Mouse (Mus musculus) forebrain, embryonic 14.5 days (tissue): ENCODE data around the gene Sertad2. TPM values are rescaled to one million over a fixed set of nuclear protein-coding genes. Genes with fewer than 3 reads are reported as not detected.

ENCODE experiments used
- ATAC-seq: fragments of 200-750 bp; cut with Nextera tagmentation; 2 replicates; pipeline ENCODE4 v1.8.0; 2017; ENCODE audit warnings: mild to moderate bottlenecking, moderate library complexity
- DNase-seq: peaks from one replicate; pipeline ENCODE4 v3.0.0-alpha.2; 2015; ENCODE audit warnings: low spot score
- H3K27ac ChIP-seq: fragments of 300-500 bp; sonication (generic); 2 replicates; pipeline ENCODE4 v1.5.1; 2014; ENCODE audit warnings: low read depth, mild to moderate bottlenecking, control low read depth, low read length, moderate library complexity
- H3K27me3 ChIP-seq: fragments of 300-500 bp; sonication (generic); replicated peaks from 2 replicates; pipeline ENCODE4 v1.6.1; 2014; ENCODE audit warnings: low read length, control low read depth, mixed read lengths; ENCODE audit not compliant: control insufficient read depth, insufficient read depth
- H3K36me3 ChIP-seq: fragments of 300-500 bp; sonication (generic); 2 replicates; pipeline ENCODE4 v1.6.1; 2014; ENCODE audit warnings: low read length, control low read depth; ENCODE audit not compliant: control insufficient read depth, insufficient read depth
- H3K4me1 ChIP-seq: fragments of 300-500 bp; sonication (generic); 2 replicates; pipeline ENCODE4 v1.6.1; 2014; ENCODE audit warnings: antibody characterized with exemption, low read length, control low read depth; ENCODE audit not compliant: control insufficient read depth, insufficient read depth
- H3K4me2 ChIP-seq: fragments of 300-500 bp; sonication (generic); 2 replicates; pipeline ENCODE4 v1.6.1; 2014; ENCODE audit warnings: mild to moderate bottlenecking, control low read depth, low read length
- H3K4me3 ChIP-seq: fragments of 300-500 bp; sonication (generic); 2 replicates; pipeline ENCODE4 v1.5.1; 2014; ENCODE audit warnings: low read depth, low read length, control low read depth
- H3K9ac ChIP-seq: fragments of 300-500 bp; sonication (generic); 2 replicates; pipeline ENCODE4 v1.6.1; 2014; ENCODE audit warnings: mild to moderate bottlenecking, low read length, control low read depth, moderate library complexity
- H3K9me3 ChIP-seq: fragments of 300-500 bp; sonication (generic); replicated peaks from 2 replicates; pipeline ENCODE4 v1.6.1; 2016; ENCODE audit warnings: low read length, control low read depth, mixed read lengths; ENCODE audit not compliant: control insufficient read depth
- WGBS: fragments of 180-500 bp; shearing (Covaris S2); extraction: QIAGEN DNeasy Blood & Tissue Kit; methylation state at CpG from one replicate; pipeline ENCODE4 v1.1.7; 2014; 5-methylcytosine and 5-hydroxymethylcytosine counted together
- polyA plus RNA-seq: library from polyadenylated mRNA; unstranded; fragments of >200 nt; fragmentation: Nextera tagmentation; extraction: Ambion mirVana; gene quantifications from 2 replicates; pipeline ENCODE4 v1.2.1, GENCODE M21; 2014

The Sertad2 gene
- polyA plus RNA-seq, 1 experiment from 2014 or later = 23.2 TPM

DNA sequence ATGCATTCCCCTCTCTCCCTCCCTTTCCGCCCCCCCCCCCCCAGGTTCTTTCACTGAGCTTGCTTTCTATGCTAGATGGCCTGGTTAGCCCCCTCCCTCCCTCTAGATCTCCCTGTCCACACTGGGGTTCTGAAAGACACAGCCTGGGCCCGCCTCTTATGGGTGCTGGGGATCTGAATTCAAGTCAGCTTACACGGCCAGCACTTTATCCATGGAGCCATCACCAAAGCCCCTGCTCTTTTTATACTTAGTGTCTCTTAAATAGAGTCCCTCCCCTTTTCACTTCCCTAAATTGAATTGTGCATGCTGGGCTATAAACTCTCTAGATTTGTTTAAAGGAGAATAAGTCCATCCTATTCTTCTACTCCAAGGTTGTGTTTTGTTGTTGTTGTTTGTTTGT is 12.6 kb downstream of the Sertad2 start:
- Histone ChIP-seq H3K9me3 (no peaks in the 10 kb centered on the region), H3K4me3 (no peak overlapping the region), H3K9ac (no peak overlapping the region), H3K27me3 (no peaks in the 10 kb centered on the region), H3K27ac (no peak overlapping the region), H3K4me2 (no peak overlapping the region), H3K4me1 (no peaks in the 10 kb centered on the region), H3K36me3 (no peaks in the 10 kb centered on the region)
- ATAC-seq (no peak), DNase-seq (no peak)
- 86% methylated on average over 2 of the region's 3 CpGs for WGBS

GRCm38 (mm10) chr11:20556163-20556911 is 13.3 kb downstream of the Sertad2 start:
- H3K9ac ChIP-seq = no peak overlapping the region
- no peaks in the 10 kb centered on the region for H3K4me1 ChIP-seq
- no peaks in the 10 kb centered on the region for H3K36me3 ChIP-seq
- DNase-seq (no peak), ATAC-seq (no peak)
- H3K27me3 ChIP-seq = no peaks in the 10 kb centered on the region
- H3K27ac ChIP-seq = no peak overlapping the region
- no peak overlapping the region for H3K4me2 ChIP-seq
- no peak overlapping the region for H3K4me3 ChIP-seq
- 79% methylated on average over 7 of the region's 7 CpGs for WGBS
- no peaks in the 10 kb centered on the region for H3K9me3 ChIP-seq

GRCm38 (mm10) chr11:20559236-20559950 is 16.3 kb downstream of the Sertad2 start:
- Histone ChIP-seq H3K4me1 (no peaks in the 10 kb centered on the region), H3K9ac (no peak overlapping the region), H3K27ac (no peak overlapping the region), H3K4me3 (no peak overlapping the region), H3K9me3 (no peaks in the 10 kb centered on the region), H3K36me3 (no peaks in the 10 kb centered on the region), H3K27me3 (no peaks in the 10 kb centered on the region), H3K4me2 (no peak overlapping the region)
- WGBS = 77% methylated on average over 11 of the region's 11 CpGs
- DNase-seq (no peak), ATAC-seq (no peak)

- ATAC-seq (no peak), DNase-seq (no peak)
- no peak overlapping the region for H3K4me3 ChIP-seq
- H3K9me3 ChIP-seq = no peaks in the 10 kb centered on the region
- H3K27me3 ChIP-seq = no peaks in the 10 kb centered on the region
- no peak overlapping the region for H3K4me2 ChIP-seq
- H3K36me3 ChIP-seq = no peaks in the 10 kb centered on the region
- no peak overlapping the region for H3K9ac ChIP-seq
- H3K4me1 ChIP-seq = no peaks in the 10 kb centered on the region
- WGBS = 71% methylated on average over 10 of the region's 10 CpGs
- no peak overlapping the region for H3K27ac ChIP-seq
Observed at GRCm38 (mm10) chr11:20559951-20560642, 17.0 kb downstream of the Sertad2 start.

GRCm38 (mm10) chr11:20561323-20562002 is 18.4 kb downstream of the Sertad2 start:
- H3K4me2 ChIP-seq = peak overlapping the region; percentile 47
- H3K4me3 ChIP-seq = peak overlapping the region; percentile 19; the same call in 1 of the 2 replicates
- no peaks in the 10 kb centered on the region for H3K9me3 ChIP-seq
- WGBS = 9% methylated on average over 13 of the region's 13 CpGs
- H3K4me1 ChIP-seq = no peaks in the 10 kb centered on the region
- peak overlapping the region; percentile 39; the same call in 1 of the 2 replicates for H3K27ac ChIP-seq
- ATAC-seq = peak; percentile 98
- peak; percentile 88 for DNase-seq
- H3K9ac ChIP-seq = peak overlapping the region; percentile 37
- no peaks in the 10 kb centered on the region for H3K27me3 ChIP-seq
- no peaks in the 10 kb centered on the region for H3K36me3 ChIP-seq

- DNase-seq = no peak
- no peak overlapping the region for H3K9ac ChIP-seq
- H3K4me1 ChIP-seq = no peaks in the 10 kb centered on the region
- H3K27ac ChIP-seq = no peak overlapping the region
- no peaks in the 10 kb centered on the region for H3K9me3 ChIP-seq
- no peak overlapping the region for H3K4me2 ChIP-seq
- no peaks in the 10 kb centered on the region for H3K27me3 ChIP-seq
- no peak for ATAC-seq
- H3K4me3 ChIP-seq = no peak overlapping the region
- no peaks in the 10 kb centered on the region for H3K36me3 ChIP-seq
- WGBS = 97% methylated on average over 4 of the region's 4 CpGs
Observed at GRCm38 (mm10) chr11:20565057-20565456, 22.0 kb downstream of the Sertad2 start.

DNA sequence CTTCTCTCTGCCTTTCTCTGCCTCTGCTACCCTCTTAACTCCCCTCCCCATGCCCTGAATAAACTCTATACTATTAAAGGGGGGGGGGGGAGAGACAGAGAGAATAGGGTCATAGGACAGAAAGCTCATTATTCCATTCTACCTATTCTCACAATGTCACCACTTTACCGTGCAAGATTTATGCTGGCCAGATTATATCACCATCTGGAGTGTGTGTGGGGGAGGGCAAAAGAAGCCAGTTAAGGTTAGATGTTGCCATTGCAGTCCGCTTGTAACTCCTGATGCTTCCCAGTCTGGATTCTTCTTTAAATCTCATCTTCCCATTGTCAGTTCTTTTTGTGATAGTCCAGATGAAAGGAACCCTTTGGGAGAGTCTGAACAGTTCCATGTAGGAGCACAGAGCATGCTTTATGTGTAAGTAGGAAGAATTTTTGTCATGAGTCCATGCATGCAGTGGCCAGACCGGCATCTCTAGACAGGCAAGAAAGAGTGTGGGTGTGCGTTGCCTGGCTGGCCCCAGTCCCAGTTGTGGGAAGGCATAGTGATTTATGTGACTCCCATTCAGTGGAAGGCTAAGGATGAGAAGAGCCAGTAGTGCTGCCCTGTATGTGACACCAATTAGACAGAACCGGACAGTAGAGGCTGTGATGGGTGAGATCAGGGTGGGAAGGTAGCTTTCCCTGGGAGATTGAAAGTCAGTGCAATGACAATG is 28.8 kb downstream of the Sertad2 start:
- DNase-seq (no peak), ATAC-seq (no peak)
- H3K36me3 ChIP-seq = no peaks in the 10 kb centered on the region
- H3K27ac ChIP-seq = no peak overlapping the region
- H3K4me1 ChIP-seq = 0 out of 2 replicates have a peak, but pooled peaks cover 3% of the 10 kb centered on the region
- no peak overlapping the region for H3K4me3 ChIP-seq
- H3K9ac ChIP-seq = no peak overlapping the region
- H3K4me2 ChIP-seq = no peak overlapping the region
- 75% methylated on average over 5 of the region's 5 CpGs for WGBS
- no peaks in the 10 kb centered on the region for H3K9me3 ChIP-seq
- no peaks in the 10 kb centered on the region for H3K27me3 ChIP-seq

GRCm38 (mm10) chr11:20576046-20576635 is 33.1 kb downstream of the Sertad2 start:
- H3K4me3 ChIP-seq = no peak overlapping the region
- 70% methylated on average over 8 of the region's 8 CpGs for WGBS
- H3K4me1 ChIP-seq = 0 out of 2 replicates have a peak, but pooled peaks cover 3% of the 10 kb centered on the region
- no peaks in the 10 kb centered on the region for H3K36me3 ChIP-seq
- no peaks in the 10 kb centered on the region for H3K27me3 ChIP-seq
- no peaks in the 10 kb centered on the region for H3K9me3 ChIP-seq
- DNase-seq (no peak), ATAC-seq (no peak)
- H3K27ac ChIP-seq = no peak overlapping the region
- no peak overlapping the region for H3K9ac ChIP-seq
- H3K4me2 ChIP-seq = no peak overlapping the region
